Mouse (Mus musculus): ENCODE results near the gene Mrps18a. TPM values are rescaled to one million over a fixed set of nuclear protein-coding genes. Genes with fewer than 3 reads are reported as not detected.

Mrps18a gene
- polyA plus RNA-seq, 1 experiment from 2014 or later, result 59.7 TPM

GRCm38 (mm10) chr17:46116138-46116537 lies 5.4 kb downstream of the Mrps18a start:
- ATAC-seq (ENCODE audit: low read depth), result no peak
- 80% methylated on average over 11 of the region's 11 CpGs for WGBS (ENCODE audit: insufficient replicate concordance)
- Histone ChIP-seq H3K4me1 (ENCODE audit: control insufficient read depth, low read depth, low read length) (peaks cover 8% of the 10 kb centered on the region), H3K4me2 (ENCODE audit: low read depth, low read length) (no peak overlapping the region), H3K36me3 (ENCODE audit: control insufficient read depth, insufficient read depth) (no peaks in the 10 kb centered on the region), H3K27me3 (ENCODE audit: control insufficient read depth, insufficient read depth, low read depth, low read length) (no peaks in the 10 kb centered on the region), H3K4me3 (ENCODE audit: low read depth, low read length) (no peak overlapping the region), H3K27ac (ENCODE audit: low read length) (no peak overlapping the region), H3K9ac (ENCODE audit: low read depth, low read length) (no peak overlapping the region), H3K9me3 (replicated peaks; ENCODE audit: control insufficient read depth, low read length) (no peaks in the 10 kb centered on the region)

- no peaks in the 10 kb centered on the region for H3K27me3 ChIP-seq (ENCODE audit: control insufficient read depth, insufficient read depth, low read depth, low read length)
- H3K4me3 ChIP-seq (ENCODE audit: low read depth, low read length), result no peak overlapping the region
- ATAC-seq (ENCODE audit: low read depth), result no peak
- H3K4me2 ChIP-seq (ENCODE audit: low read depth, low read length), result no peak overlapping the region
- no peaks in the 10 kb centered on the region for H3K36me3 ChIP-seq (ENCODE audit: control insufficient read depth, insufficient read depth)
- H3K9me3 ChIP-seq (replicated peaks; ENCODE audit: control insufficient read depth, low read length), result no peaks in the 10 kb centered on the region
- H3K9ac ChIP-seq (ENCODE audit: low read depth, low read length), result no peak overlapping the region
- H3K27ac ChIP-seq (ENCODE audit: low read length), result no peak overlapping the region
- 71% methylated on average over 3 of the region's 3 CpGs for WGBS (ENCODE audit: insufficient replicate concordance)
- H3K4me1 ChIP-seq (ENCODE audit: control insufficient read depth, low read depth, low read length), result peaks cover 2% of the 10 kb centered on the region
Observed at GRCm38 (mm10) chr17:46116881-46117280, 6.1 kb downstream of the Mrps18a start.

DNA sequence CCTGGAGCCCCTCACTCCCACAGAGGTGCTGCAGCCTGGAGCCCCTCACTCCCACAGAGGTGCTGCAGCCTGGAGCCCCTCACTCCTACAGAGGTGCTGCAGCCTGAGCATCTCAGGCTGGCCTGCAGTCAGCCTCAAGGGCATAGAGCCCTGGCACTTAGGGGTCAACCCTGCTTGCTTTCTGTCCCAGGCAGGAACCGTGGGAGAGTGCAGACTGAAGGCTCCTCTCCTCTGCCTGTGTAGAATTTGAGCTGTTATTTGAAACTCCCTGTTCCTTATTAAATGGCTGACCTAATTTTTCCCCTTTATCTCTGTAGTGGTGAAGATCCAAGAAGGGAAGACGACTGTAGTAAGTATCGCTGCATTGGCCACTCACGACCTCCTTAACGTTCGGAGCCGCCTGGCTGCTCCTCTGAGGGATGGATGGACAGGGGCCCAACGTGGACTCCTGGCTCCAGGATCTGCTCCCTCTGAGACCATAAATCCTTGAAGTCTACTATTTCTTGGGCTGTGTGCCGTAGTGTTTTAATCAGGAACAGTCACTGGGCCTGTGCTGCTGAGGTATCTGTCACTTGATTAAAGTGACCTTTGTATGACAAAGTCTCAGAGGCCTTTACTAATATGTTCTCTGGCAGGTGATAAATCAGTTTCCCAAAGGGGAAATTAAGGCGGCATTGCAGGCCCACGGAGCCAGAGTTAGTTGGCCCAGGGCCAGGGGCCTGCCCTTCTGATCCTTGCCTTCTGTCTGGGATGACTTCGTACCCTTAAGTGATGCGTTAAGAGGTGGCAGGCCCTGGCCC lies 7.0 kb downstream of the Mrps18a start:
- no peaks in the 10 kb centered on the region for H3K9me3 ChIP-seq (replicated peaks; ENCODE audit: control insufficient read depth, low read length)
- no peak overlapping the region for H3K4me3 ChIP-seq (ENCODE audit: low read depth, low read length)
- no peaks in the 10 kb centered on the region for H3K27me3 ChIP-seq (ENCODE audit: control insufficient read depth, insufficient read depth, low read depth, low read length)
- H3K4me2 ChIP-seq (ENCODE audit: low read depth, low read length), result no peak overlapping the region
- ATAC-seq (ENCODE audit: low read depth), result no peak
- 0 out of 2 replicates have a peak, but pooled peaks cover 2% of the 10 kb centered on the region for H3K36me3 ChIP-seq (ENCODE audit: control insufficient read depth, insufficient read depth)
- WGBS (ENCODE audit: insufficient replicate concordance), result 83% methylated on average over 13 of the region's 13 CpGs
- H3K9ac ChIP-seq (ENCODE audit: low read depth, low read length), result no peak overlapping the region
- no peak overlapping the region for H3K27ac ChIP-seq (ENCODE audit: low read length)
- no peaks in the 10 kb centered on the region for H3K4me1 ChIP-seq (ENCODE audit: control insufficient read depth, low read depth, low read length)

GRCm38 (mm10) chr17:46118423-46118850 lies 7.7 kb downstream of the Mrps18a start:
- H3K9me3 ChIP-seq (replicated peaks; ENCODE audit: control insufficient read depth, low read length), result no peaks in the 10 kb centered on the region

DNA sequence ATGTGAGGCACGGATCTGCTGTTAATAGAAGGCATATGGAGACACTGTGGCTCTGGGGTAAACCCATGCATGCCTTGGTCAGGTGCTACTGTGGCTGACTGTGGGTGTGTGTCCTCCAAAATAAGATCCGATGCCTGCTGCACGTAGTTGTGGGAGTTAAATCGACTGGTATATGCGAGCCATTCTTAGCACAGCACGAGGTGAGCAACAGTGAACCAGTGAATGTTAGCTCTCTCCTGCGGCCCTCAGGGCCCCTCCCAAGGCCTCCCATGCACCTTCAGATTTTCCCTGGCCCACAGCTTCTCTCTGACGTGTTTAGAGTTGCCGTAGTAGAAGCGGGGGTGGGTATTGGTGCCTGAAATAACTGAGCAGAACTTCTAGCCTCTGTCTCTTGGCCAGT lies 8.9 kb downstream of the Mrps18a start:
- Histone ChIP-seq H3K36me3 (ENCODE audit: control insufficient read depth, insufficient read depth) (peaks cover 13% of the 10 kb centered on the region; the same call in 1 of the 2 replicates), H3K27ac (ENCODE audit: low read length) (no peak overlapping the region), H3K4me2 (ENCODE audit: low read depth, low read length) (no peak overlapping the region), H3K9me3 (replicated peaks; ENCODE audit: control insufficient read depth, low read length) (no peaks in the 10 kb centered on the region), H3K27me3 (ENCODE audit: control insufficient read depth, insufficient read depth, low read depth, low read length) (no peaks in the 10 kb centered on the region), H3K4me3 (ENCODE audit: low read depth, low read length) (no peak overlapping the region), H3K9ac (ENCODE audit: low read depth, low read length) (no peak overlapping the region), H3K4me1 (ENCODE audit: control insufficient read depth, low read depth, low read length) (no peaks in the 10 kb centered on the region)
- WGBS (ENCODE audit: insufficient replicate concordance), result 84% methylated on average over 10 of the region's 10 CpGs
- ATAC-seq (ENCODE audit: low read depth), result no peak

More at GRCm38 (mm10) chr17:46118423-46118850, 7.7 kb downstream of the Mrps18a start:
- no peak for ATAC-seq (ENCODE audit: low read depth)
- WGBS (ENCODE audit: insufficient replicate concordance), result 82% methylated on average over 4 of the region's 4 CpGs
- Histone ChIP-seq H3K27ac (ENCODE audit: low read length) (no peak overlapping the region), H3K4me1 (ENCODE audit: control insufficient read depth, low read depth, low read length) (no peaks in the 10 kb centered on the region), H3K4me3 (ENCODE audit: low read depth, low read length) (no peak overlapping the region), H3K36me3 (ENCODE audit: control insufficient read depth, insufficient read depth) (peaks cover 6% of the 10 kb centered on the region; the same call in 1 of the 2 replicates), H3K27me3 (ENCODE audit: control insufficient read depth, insufficient read depth, low read depth, low read length) (no peaks in the 10 kb centered on the region), H3K4me2 (ENCODE audit: low read depth, low read length) (no peak overlapping the region), H3K9ac (ENCODE audit: low read depth, low read length) (no peak overlapping the region)

DNA sequence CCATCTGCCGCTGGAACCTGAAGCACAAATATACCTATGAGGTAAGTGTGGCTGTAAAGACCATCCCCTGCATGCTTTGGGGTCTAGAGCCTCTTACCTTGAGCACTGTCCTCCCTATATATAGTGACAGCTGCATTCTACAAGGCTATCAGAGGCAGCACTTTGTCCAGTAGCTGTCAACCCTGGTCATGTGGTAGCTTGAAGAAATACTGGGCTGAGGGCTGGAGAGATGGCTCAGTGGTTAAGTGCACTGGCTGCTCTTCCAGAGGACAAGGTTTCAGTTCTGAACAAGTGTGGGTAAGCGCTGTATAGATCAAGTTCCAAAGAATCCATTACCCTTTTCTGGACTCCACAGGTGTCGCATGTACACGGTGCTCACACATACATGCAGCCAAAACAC lies 12.0 kb downstream of the Mrps18a start:
- ATAC-seq (ENCODE audit: low read depth), result no peak
- Histone ChIP-seq H3K4me3 (ENCODE audit: low read depth, low read length) (no peak overlapping the region), H3K9me3 (replicated peaks; ENCODE audit: control insufficient read depth, low read length) (no peaks in the 10 kb centered on the region), H3K27ac (ENCODE audit: low read length) (no peak overlapping the region), H3K9ac (ENCODE audit: low read depth, low read length) (no peak overlapping the region), H3K36me3 (ENCODE audit: control insufficient read depth, insufficient read depth) (peaks cover 25% of the 10 kb centered on the region), H3K27me3 (ENCODE audit: control insufficient read depth, insufficient read depth, low read depth, low read length) (no peaks in the 10 kb centered on the region), H3K4me1 (ENCODE audit: control insufficient read depth, low read depth, low read length) (no peaks in the 10 kb centered on the region), H3K4me2 (ENCODE audit: low read depth, low read length) (no peak overlapping the region)
- 90% methylated on average over 4 of the region's 4 CpGs for WGBS (ENCODE audit: insufficient replicate concordance)

- H3K36me3 ChIP-seq (ENCODE audit: control insufficient read depth, insufficient read depth), result peaks cover 25% of the 10 kb centered on the region
- no peaks in the 10 kb centered on the region for H3K9me3 ChIP-seq (replicated peaks; ENCODE audit: control insufficient read depth, low read length)
- ATAC-seq (ENCODE audit: low read depth), result no peak
- H3K4me1 ChIP-seq (ENCODE audit: control insufficient read depth, low read depth, low read length), result no peaks in the 10 kb centered on the region
- H3K27me3 ChIP-seq (ENCODE audit: control insufficient read depth, insufficient read depth, low read depth, low read length), result no peaks in the 10 kb centered on the region
- H3K9ac ChIP-seq (ENCODE audit: low read depth, low read length), result no peak overlapping the region
- no peak overlapping the region for H3K4me2 ChIP-seq (ENCODE audit: low read depth, low read length)
- H3K27ac ChIP-seq (ENCODE audit: low read length), result no peak overlapping the region
- WGBS (ENCODE audit: insufficient replicate concordance), result 79% methylated on average over 4 of the region's 4 CpGs
- no peak overlapping the region for H3K4me3 ChIP-seq (ENCODE audit: low read depth, low read length)
Observed at GRCm38 (mm10) chr17:46123285-46123684, 12.5 kb downstream of the Mrps18a start.

DNA sequence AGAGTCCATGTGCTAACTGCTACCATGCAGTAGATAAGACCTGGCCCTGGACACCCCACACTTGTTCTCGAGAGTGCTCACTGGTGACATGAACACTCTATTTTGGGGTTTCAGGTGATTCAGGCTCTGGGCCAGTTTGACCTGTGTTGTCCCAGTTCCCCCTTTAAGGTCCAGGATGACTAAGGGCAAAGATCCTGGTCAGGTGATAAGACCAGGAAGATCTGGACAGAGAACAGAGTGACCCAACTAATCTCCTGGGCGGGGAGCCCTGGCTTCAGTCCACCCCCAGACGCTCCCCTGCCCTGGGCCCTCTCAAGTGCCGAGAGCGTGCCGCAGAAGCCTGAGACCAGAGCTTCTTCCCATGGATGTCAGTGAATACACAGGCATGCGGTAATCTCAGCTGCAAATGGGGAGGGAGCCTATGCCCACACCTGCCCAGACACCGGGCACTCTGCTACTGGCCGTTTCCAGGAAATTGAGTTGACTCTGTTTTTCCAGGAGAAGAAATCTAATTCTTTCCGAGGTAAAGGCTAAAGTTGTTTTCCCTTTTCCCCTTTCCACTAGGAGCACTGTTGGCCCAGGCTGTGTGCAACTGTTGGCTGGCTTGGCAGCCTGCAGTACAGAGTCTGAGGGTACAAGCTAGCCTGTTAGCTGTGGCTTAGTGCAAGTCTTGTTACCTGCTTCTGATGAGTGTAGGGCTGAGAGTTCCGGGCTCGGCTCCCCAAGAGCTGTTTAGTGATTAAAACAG lies 13.3 kb downstream of the Mrps18a start:
- H3K4me3 ChIP-seq (ENCODE audit: low read depth, low read length), result no peak overlapping the region
- H3K27ac ChIP-seq (ENCODE audit: low read length), result no peak overlapping the region
- H3K4me1 ChIP-seq (ENCODE audit: control insufficient read depth, low read depth, low read length), result no peaks in the 10 kb centered on the region
- H3K27me3 ChIP-seq (ENCODE audit: control insufficient read depth, insufficient read depth, low read depth, low read length), result no peaks in the 10 kb centered on the region
- no peak overlapping the region for H3K4me2 ChIP-seq (ENCODE audit: low read depth, low read length)
- peaks cover 29% of the 10 kb centered on the region for H3K36me3 ChIP-seq (ENCODE audit: control insufficient read depth, insufficient read depth)
- WGBS (ENCODE audit: insufficient replicate concordance), result 82% methylated on average over 12 of the region's 12 CpGs
- H3K9ac ChIP-seq (ENCODE audit: low read depth, low read length), result no peak overlapping the region
- ATAC-seq (ENCODE audit: low read depth), result no peak
- H3K9me3 ChIP-seq (replicated peaks; ENCODE audit: control insufficient read depth, low read length), result no peaks in the 10 kb centered on the region

GRCm38 (mm10) chr17:46126608-46127007 lies 15.8 kb downstream of the Mrps18a start:
- 81% methylated on average over 6 of the region's 6 CpGs for WGBS (ENCODE audit: insufficient replicate concordance)
- Histone ChIP-seq H3K27ac (ENCODE audit: low read length) (no peak overlapping the region), H3K36me3 (ENCODE audit: control insufficient read depth, insufficient read depth) (peaks cover 29% of the 10 kb centered on the region), H3K4me3 (ENCODE audit: low read depth, low read length) (no peak overlapping the region), H3K4me1 (ENCODE audit: control insufficient read depth, low read depth, low read length) (no peaks in the 10 kb centered on the region), H3K4me2 (ENCODE audit: low read depth, low read length) (no peak overlapping the region), H3K9ac (ENCODE audit: low read depth, low read length) (no peak overlapping the region), H3K9me3 (replicated peaks; ENCODE audit: control insufficient read depth, low read length) (no peaks in the 10 kb centered on the region), H3K27me3 (ENCODE audit: control insufficient read depth, insufficient read depth, low read depth, low read length) (no peaks in the 10 kb centered on the region)
- no peak for ATAC-seq (ENCODE audit: low read depth)

Measured in liver, embryonic 16.5 days (tissue).